Mouse (Mus musculus): ENCODE data around the gene Ppip5k2. TPM values are rescaled to one million over a fixed set of nuclear protein-coding genes. Genes with fewer than 3 reads are reported as not detected.

The Ppip5k2 gene
- total and polyA plus RNA-seq, 2 experiments from 2014 or later = 30.8 to 39.3 TPM

DNA sequence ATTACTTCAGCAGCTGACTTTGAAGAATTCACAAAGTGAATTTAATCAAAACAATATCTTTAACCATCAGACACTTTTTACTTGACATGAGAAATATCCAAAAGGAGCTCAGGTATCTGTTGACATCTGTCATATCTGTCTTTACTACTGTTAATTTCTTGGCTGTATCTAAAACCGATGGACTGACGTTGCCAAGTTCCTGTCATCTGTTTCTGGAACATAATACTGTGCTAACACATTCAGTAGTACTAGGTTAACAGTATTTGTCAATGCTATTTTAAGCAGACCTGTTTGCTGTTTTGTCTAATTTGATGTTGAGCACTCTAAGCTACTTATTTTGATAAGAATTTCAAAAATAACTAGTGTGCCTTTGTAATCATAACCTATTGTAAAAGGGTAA lies 18.3 kb upstream of the Ppip5k2 start:
- Histone ChIP-seq H3K4me2 (ENCODE audit: low read depth, low read length) (no peak overlapping the region), H3K27me3 (ENCODE audit: insufficient read depth, low read length) (no peaks in the 10 kb centered on the region), H3K36me3 (ENCODE audit: insufficient read depth, low read length) (no peaks in the 10 kb centered on the region), H3K4me3 (ENCODE audit: low read length) (no peak overlapping the region), H3K4me1 (ENCODE audit: insufficient read depth, low read length) (no peaks in the 10 kb centered on the region), H3K9ac (replicated peaks; ENCODE audit: low read length) (no peak overlapping the region), H3K9me3 (ENCODE audit: low read length) (no peaks in the 10 kb centered on the region), H3K27ac (no peak overlapping the region)
- WGBS = 90% methylated on average over 2 of the region's 2 CpGs
- TF ChIP-seq CTCF (IDR thresholded peaks at IDR 0.05; ENCODE audit: low read depth) = no peak
- DNase-seq (ENCODE audit: low spot score) = no peak
- no peak for ATAC-seq

DNA sequence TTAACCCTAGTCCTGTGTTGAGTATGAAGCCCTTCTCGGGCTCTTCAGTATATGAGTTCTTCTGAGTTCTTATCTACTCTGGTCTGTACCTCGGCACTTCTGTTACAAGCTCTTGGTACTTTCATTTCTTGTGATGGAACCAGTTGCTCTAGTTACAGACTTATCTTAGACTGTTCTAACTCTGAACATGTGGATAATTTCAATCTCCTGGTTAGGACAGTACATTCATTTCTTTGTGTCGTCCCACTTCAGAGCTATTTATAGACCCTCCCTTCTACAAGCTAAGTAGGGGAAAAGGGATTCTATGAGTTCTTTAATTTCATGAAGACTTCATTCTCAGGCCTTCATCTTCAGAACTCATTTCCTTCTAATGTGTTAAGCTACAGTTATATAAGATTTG lies 17.5 kb upstream of the Ppip5k2 start:
- Histone ChIP-seq H3K4me2 (ENCODE audit: low read depth, low read length) (no peak overlapping the region), H3K9me3 (ENCODE audit: low read length) (no peaks in the 10 kb centered on the region), H3K27ac (no peak overlapping the region), H3K4me1 (ENCODE audit: insufficient read depth, low read length) (no peaks in the 10 kb centered on the region), H3K36me3 (ENCODE audit: insufficient read depth, low read length) (no peaks in the 10 kb centered on the region), H3K27me3 (ENCODE audit: insufficient read depth, low read length) (no peaks in the 10 kb centered on the region), H3K9ac (replicated peaks; ENCODE audit: low read length) (no peak overlapping the region), H3K4me3 (ENCODE audit: low read length) (no peak overlapping the region)
- ATAC-seq (no peak), DNase-seq (ENCODE audit: low spot score) (no peak)
- no peak for TF ChIP-seq CTCF (IDR thresholded peaks at IDR 0.05; ENCODE audit: low read depth)
- 92% methylated on average over 3 of the region's 3 CpGs for WGBS

DNA sequence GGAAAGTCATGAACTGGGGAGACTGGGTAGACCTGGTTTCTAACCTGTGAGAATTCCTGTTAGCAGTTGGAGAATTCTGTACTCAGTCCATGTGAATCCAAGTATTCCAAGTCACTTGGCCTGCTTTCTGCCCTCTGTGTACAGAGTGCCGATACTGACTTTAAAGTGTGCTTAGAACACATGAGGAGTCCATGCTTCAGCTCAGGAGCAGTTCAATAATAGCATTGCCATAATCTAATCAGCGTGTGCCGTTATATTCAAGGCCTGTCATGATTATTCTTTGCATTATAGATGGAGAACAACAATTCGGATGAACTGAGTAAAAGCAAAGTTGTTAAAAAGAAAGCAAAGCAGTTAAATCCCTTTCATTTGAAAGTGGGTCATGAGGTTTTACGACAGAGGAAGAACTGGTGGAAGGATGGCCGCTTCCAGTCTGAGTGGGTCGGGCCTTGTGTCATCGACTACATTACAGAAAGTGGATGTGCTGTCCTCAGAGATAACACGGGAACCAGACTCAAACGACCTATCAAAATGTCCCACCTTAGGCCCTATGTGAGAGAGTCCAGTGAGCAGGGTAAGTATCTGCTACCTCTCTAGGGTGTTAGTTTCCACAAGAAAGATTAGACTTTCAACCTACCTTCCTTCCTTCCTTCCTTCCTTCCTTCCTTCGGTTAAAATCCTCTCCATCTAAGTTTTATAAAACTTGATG lies 15.6 kb upstream of the Ppip5k2 start:
- Histone ChIP-seq H3K36me3 (ENCODE audit: insufficient read depth, low read length) (no peaks in the 10 kb centered on the region), H3K4me2 (ENCODE audit: low read depth, low read length) (no peak overlapping the region), H3K9ac (replicated peaks; ENCODE audit: low read length) (no peak overlapping the region), H3K27me3 (ENCODE audit: insufficient read depth, low read length) (no peaks in the 10 kb centered on the region), H3K4me1 (ENCODE audit: insufficient read depth, low read length) (no peaks in the 10 kb centered on the region), H3K27ac (no peak overlapping the region), H3K9me3 (ENCODE audit: low read length) (no peaks in the 10 kb centered on the region), H3K4me3 (ENCODE audit: low read length) (no peak overlapping the region)
- no peak for DNase-seq (ENCODE audit: low spot score)
- WGBS = 91% methylated on average over 11 of the region's 11 CpGs
- no peak for TF ChIP-seq CTCF (IDR thresholded peaks at IDR 0.05; ENCODE audit: low read depth)
- no peak for ATAC-seq

DNA sequence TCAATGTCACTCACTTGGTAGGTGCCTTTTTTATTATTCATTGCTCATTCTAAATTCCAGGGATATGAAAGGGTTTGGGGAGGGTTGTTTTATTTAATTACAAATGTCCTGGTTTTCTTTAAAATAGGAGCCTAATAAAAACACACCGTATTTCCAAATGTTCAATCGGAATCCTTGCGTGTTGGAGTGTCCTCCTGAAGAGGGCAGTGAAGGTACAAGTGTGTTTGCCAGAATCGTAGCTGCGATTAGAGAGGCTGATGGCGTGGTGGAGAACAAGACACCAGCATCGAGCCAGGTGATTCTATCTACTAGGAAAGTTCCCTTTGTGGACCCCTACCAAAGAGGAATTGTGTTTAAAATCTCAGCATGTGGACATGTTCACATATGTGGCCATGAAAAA lies 14.7 kb upstream of the Ppip5k2 start:
- WGBS = 80% methylated on average over 7 of the region's 7 CpGs
- no peak for DNase-seq (ENCODE audit: low spot score)
- Histone ChIP-seq H3K9me3 (ENCODE audit: low read length) (no peaks in the 10 kb centered on the region), H3K27me3 (ENCODE audit: insufficient read depth, low read length) (no peaks in the 10 kb centered on the region), H3K27ac (no peak overlapping the region), H3K4me2 (ENCODE audit: low read depth, low read length) (no peak overlapping the region), H3K4me1 (ENCODE audit: insufficient read depth, low read length) (no peaks in the 10 kb centered on the region), H3K9ac (replicated peaks; ENCODE audit: low read length) (no peak overlapping the region), H3K4me3 (ENCODE audit: low read length) (no peak overlapping the region), H3K36me3 (ENCODE audit: insufficient read depth, low read length) (no peaks in the 10 kb centered on the region)
- no peak; the same call in 1 of the 2 replicates for TF ChIP-seq CTCF (IDR thresholded peaks at IDR 0.05; ENCODE audit: low read depth)
- ATAC-seq = no peak

DNA sequence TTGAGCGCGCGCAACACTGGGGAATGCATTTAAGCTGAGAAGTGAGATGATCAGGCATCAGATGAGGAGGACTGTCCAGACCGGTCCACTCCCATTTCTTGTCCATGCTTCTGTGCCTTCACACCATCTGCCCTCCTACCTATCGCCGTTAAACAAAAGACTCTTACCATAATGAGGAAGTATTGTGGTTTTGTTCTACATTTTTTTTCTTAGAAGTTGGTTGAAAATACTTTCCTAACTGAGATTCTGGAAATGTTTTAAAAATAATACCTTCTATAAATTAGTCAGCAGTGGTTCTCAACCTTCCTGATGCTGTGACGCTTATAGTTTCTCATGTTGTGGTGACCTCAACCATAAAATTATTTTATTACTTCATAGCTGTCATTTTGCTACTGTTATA lies 11.5 kb upstream of the Ppip5k2 start:
- H3K4me3 ChIP-seq (ENCODE audit: low read length) = no peak overlapping the region
- no peak for TF ChIP-seq CTCF (IDR thresholded peaks at IDR 0.05; ENCODE audit: low read depth)
- H3K4me1 ChIP-seq (ENCODE audit: insufficient read depth, low read length) = no peaks in the 10 kb centered on the region
- H3K27me3 ChIP-seq (ENCODE audit: insufficient read depth, low read length) = no peaks in the 10 kb centered on the region
- no peaks in the 10 kb centered on the region for H3K9me3 ChIP-seq (ENCODE audit: low read length)
- no peak for ATAC-seq
- H3K27ac ChIP-seq = no peak overlapping the region
- WGBS = 98% methylated on average over 7 of the region's 7 CpGs
- no peak overlapping the region for H3K9ac ChIP-seq (replicated peaks; ENCODE audit: low read length)
- no peaks in the 10 kb centered on the region for H3K36me3 ChIP-seq (ENCODE audit: insufficient read depth, low read length)
- H3K4me2 ChIP-seq (ENCODE audit: low read depth, low read length) = no peak overlapping the region
- no peak for DNase-seq (ENCODE audit: low spot score)

DNA sequence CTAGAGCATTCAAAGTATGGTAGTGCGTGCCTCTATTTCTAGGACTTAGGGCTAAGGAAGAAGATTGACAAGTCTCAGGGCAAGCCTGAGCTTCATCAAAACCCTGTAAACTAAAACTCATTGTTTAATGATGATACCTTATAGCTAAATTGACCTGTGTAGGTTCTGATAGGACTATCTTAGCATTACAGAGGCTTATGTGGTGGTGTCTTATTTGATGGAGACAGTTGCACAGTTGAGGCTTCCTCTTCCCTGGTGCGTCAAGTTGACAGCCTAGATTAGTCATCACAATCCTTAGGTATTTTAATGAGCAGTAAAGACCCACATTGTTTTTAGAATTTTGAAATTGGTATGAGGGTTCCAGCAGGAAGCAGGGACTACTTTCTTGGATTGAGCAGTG lies 3.8 kb upstream of the Ppip5k2 start:
- H3K9me3 ChIP-seq (ENCODE audit: low read length) = no peaks in the 10 kb centered on the region
- no peaks in the 10 kb centered on the region for H3K27me3 ChIP-seq (ENCODE audit: insufficient read depth, low read length)
- no peak for TF ChIP-seq CTCF (IDR thresholded peaks at IDR 0.05; ENCODE audit: low read depth)
- no peaks in the 10 kb centered on the region for H3K36me3 ChIP-seq (ENCODE audit: insufficient read depth, low read length)
- no peak for DNase-seq (ENCODE audit: low spot score)
- H3K4me1 ChIP-seq (ENCODE audit: insufficient read depth, low read length) = no peaks in the 10 kb centered on the region
- no peak overlapping the region for H3K9ac ChIP-seq (replicated peaks; ENCODE audit: low read length)
- ATAC-seq = no peak
- H3K4me3 ChIP-seq (ENCODE audit: low read length) = no peak overlapping the region
- H3K4me2 ChIP-seq (ENCODE audit: low read depth, low read length) = no peak overlapping the region
- H3K27ac ChIP-seq = no peak overlapping the region
- 99% methylated on average over 2 of the region's 2 CpGs for WGBS

DNA sequence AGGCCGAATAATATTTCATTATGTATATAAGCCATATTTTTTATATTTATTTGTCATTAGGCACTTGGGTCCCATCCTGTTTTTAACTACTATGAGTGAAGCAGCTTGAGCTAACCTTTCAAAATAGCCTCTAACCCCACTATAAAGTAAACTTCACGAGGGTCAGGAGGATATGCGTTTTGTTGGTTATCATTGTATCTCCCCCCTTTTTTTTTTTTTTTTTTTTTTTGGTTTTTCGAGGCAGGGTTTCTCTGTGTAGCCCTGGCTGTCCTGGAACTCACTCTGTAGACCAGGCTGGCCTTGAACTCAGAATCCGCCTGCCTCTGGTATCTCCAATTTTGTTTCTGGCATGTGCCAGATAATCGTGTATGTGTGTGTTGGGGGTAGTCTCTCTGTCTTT lies 3.2 kb upstream of the Ppip5k2 start:
- Histone ChIP-seq H3K4me3 (ENCODE audit: low read length) (no peak overlapping the region), H3K9ac (replicated peaks; ENCODE audit: low read length) (no peak overlapping the region), H3K4me2 (ENCODE audit: low read depth, low read length) (no peak overlapping the region), H3K9me3 (ENCODE audit: low read length) (no peaks in the 10 kb centered on the region), H3K36me3 (ENCODE audit: insufficient read depth, low read length) (no peaks in the 10 kb centered on the region), H3K27me3 (ENCODE audit: insufficient read depth, low read length) (no peaks in the 10 kb centered on the region), H3K27ac (no peak overlapping the region), H3K4me1 (ENCODE audit: insufficient read depth, low read length) (no peaks in the 10 kb centered on the region)
- TF ChIP-seq CTCF (IDR thresholded peaks at IDR 0.05; ENCODE audit: low read depth) = no peak
- no peak for ATAC-seq
- DNase-seq (ENCODE audit: low spot score) = no peak
- 87% methylated on average over 6 of the region's 6 CpGs for WGBS
